Mouse (Mus musculus) 3134 (cell line): ENCODE results near the gene Ugt1a2.

Experiments
- DNase-seq: peaks from one replicate; pipeline ENCODE4 v3.0.0-alpha.2; 2011; ENCODE audit warnings: low spot score; ENCODE audit not compliant: insufficient read length; ENCODE audit errors: extremely low read depth

Gene Ugt1a2

DNA sequence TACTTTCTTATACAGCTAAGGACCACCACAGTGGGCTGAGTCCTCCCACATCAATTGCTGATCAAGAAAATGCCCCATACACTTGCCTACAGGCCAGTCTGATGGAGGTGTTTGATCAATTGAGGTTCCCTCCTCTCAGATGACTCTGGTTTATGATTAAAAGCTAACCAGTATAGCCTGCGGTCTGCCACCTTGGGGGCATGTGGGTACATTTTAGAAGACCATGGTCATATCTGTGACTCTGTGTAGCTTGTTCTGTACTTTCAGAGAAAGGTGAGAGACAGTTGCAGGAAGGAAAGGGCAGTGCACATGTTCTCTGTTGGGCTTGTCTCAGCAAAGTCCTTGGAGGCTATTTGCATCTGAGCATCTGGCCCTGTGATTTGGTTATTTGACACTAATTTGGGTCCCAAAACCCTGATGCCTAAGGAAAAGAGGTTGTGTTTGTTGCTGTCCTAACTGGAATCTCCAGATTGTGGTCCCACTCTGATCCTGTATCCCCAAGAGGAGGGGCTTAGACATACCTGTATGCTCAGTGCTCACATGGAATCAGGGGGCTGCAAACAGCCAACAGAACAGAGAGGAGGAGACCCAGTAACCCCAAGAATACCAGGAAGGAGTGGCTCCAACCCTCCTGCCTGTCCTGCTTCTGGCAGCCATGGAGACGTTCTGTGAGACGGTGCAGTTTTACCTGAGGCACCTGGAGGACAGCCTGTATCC lies 32.4 kb downstream of the Ugt1a2 start:
- no peak for DNase-seq

DNA sequence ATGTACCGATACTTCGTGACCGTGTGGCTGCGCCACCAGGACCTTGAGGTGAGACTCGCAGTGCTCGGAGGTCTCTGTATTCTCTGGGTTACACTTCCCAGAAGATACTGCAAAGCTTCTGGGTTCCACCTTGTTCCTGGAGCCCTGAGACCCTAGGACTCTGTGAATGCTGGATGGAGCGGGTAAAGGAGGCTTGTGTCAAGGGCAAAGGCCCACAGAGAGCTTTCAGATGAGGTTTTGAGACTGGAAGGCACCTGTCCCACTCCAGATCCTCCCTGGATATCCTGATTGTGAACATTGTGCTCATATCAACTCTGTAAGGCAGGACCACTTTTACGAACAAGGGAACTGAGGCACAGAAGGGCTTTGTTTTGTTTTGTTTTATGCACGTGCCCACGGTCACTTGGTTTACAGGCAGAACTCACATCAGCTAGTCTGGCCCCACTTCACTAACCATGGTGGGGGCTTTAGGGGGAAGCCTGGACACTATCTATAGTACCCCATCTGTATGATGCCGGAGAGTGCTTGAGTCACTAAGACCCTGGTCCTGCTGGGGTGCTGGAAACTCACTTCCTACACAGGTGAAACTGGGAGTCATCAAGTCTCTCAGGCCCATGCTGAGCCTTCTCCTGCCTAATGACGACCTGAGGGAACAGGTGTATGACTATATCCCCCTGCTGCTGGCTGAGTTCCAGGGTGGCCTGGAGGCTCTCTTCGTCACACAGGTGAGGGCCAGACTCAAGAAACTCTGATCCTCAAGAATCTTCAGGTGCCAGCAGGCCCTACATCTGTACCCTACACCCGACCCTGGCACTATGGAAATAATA lies 33.2 kb downstream of the Ugt1a2 start:
- DNase-seq: no peak

DNA sequence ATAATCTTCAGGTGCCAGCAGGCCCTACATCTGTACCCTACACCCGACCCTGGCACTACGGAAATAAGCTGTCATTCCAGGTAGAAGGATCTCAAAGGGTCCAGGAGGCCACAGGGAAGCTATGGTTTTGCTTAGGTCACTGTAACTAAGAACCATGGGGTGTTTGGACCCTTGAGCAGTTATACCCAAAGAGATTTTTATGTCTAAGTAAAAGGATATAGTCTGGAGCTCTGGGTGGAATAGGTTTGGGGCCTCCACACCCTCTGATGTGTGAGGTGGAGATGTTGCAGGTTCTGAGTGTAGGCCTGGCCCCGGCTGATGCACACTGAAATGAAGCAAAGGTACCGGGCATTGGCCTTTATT lies 33.8 kb downstream of the Ugt1a2 start:
- DNase-seq: no peak

DNA sequence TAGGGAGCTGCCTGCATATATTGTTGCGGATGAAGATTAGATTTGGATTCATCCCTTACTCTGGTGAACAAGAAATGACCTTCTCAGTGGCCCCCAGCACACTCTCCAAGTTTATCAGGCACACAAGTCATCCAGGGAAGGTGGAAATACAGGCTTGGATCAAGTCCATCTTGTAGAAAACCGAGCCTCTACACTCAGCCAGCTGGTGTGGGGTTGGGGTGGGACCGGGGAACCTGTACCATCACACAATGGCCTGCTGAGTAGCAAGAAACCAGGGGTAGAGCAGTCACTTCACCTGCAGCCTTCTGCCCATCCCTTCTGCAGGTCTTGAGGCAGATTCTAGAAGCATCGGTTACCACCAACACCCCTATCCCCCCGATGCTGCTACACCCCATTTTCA lies 34.2 kb downstream of the Ugt1a2 start:
- no peak for DNase-seq

DNA sequence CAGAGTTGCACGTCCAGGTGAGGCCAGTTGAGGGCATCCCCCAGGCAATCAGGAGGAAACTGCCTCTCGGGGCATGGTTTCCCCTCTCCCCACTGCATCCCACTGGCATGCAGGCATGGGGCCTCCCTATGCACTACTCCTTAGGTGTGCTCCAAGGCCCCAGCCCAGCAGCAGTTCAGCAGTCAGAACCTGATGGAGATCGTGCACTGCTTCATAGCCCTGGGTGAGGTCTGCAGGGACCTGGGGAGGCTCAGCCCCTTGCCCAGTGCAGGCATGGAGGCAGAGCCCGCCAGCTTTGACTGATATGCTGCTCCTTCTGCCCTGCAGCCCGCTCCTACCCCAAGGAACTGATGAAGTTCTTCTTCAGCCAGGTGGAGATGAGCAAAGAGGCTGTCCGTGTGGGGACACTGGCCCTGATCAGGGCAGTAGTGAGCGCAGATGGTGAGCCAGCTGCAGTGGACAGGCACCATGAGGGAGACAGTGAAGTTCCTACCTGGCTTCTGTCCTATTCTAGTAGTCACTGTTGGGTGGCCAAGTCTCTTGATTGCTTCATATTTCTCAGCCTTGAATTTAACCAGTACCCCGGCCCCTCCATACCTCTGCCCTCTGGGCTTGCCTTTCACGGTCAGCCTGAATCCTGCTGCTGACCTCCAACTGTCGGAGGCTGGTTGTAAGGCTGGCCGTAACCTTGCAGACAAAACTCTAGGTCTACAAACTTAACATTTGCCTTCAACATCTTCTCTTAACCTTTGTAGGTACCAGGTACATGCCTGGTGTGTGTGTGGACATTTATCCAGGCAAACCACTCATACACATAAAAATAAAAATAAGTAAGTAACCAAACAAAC lies 34.9 kb downstream of the Ugt1a2 start:
- DNase-seq: no peak

DNA sequence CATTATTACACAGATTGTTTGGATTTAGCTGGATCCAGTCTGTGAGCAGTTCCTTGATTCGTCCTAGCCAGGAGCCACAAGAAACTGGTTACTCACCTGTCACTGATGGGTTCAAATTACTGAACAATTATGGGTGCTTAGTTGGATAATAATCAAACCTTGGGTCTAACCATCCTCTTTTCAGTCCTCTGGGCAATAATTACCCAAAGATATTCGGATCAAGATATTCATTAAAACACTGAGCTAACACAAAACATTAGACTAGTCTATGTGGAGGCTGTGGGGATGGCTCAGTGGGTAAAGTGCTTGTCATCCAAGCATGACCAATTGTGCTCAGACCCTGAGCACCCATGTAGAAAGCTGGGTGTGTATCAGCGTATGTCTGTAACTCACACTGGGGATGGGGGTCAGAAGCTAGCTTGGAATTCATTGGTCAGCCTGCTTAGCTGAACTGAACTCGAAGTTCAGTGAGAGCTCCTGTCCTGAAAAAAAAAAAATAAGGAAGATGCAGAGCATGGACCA lies 35.6 kb downstream of the Ugt1a2 start:
- no peak for DNase-seq

DNA sequence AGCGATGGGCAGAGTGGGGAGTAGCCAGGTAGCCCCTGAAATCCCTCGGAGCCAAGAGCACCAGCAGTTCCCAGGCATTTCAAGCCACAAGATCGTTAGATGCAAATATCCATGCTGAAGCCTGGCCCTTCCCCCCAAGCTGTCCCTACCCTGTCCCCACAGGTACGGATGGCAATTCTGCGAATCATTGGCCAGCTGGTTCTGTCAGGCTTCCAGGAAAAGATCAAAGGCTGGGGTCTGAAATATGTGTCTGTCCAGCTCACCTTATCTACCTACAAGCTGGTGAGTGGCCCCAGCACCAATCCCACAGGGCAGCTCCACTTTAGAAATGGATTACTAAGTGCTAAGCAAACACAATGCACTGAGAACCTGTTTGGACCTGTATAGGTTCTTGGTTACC lies 36.9 kb downstream of the Ugt1a2 start:
- no peak for DNase-seq

DNA sequence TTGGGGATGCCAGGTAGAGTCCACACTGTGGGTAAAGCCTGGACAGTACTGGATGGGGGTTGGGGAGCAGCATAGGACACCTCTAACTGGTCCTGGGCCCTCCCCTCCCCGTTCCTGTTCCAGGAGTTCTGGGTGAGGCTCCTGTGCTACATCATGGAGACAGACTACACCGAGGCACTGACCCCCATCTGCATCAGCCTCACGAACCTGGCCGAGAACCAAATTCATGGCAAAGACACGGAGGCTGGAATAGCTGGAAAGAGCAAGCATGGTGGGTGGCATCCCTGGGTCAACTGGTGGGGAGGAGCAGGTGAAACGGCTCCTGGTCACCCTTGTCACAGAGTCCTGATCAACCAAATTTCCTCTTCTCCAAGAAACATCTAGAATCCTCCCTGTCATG lies 38.4 kb downstream of the Ugt1a2 start:
- DNase-seq: no peak

DNA sequence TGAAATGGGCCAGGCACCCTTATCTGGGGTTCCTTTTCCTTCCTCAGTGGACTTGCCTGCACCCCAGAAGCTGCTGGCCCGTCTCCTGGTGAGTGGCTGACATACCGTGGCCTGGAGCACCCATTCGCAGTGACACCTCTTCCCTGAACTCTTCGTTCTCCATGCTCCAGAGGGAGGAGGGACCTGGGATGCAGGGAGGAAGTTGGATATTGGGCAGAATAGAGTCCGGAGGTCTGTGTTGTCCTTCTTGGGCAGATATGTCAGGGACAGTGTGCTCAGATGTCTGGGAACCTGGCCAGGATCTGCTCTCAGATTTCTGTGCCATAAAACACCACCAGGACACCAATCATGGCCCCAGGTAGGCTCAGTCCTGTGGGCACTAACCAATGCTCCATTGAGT lies 39.7 kb downstream of the Ugt1a2 start:
- DNase-seq: no peak

DNA sequence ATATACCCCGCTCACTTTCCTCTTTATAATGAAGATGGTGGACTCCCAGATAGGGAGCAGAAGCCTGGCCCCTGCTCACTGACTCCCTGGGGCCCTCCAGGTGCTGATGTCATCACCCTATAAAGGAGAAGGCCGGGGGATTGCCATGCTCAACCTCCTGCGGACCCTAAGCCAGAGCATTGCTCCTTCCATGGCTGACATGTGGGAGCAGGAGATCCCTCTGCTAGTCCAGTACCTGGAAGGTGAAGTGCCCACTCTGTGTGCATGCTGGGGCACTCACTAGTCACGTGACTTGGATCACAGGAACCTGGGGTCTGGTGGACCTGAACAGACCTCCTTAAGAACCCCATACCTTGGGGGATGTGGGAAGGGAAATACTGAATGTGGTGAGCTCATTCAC lies 40.2 kb downstream of the Ugt1a2 start:
- no peak for DNase-seq

DNA sequence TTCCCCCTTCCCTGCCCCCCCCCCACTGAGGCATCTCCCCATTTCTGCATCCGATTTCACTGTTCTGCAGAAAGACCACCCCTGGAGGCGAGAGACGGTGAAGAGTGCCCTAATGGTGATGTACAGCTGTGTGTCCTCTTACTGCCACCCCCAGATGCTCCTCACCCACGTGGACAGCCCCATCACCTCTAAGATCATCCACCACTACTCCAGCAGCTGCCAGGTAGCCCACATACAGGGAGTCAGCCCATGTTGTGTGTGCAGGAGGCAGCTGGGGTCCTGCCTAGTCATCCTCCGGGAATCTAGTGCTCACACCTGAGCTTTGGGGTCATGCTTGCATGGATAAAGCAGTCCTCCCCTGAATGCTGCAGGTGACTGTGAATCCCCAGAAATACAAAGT lies 43.5 kb downstream of the Ugt1a2 start:
- DNase-seq: no peak

DNA sequence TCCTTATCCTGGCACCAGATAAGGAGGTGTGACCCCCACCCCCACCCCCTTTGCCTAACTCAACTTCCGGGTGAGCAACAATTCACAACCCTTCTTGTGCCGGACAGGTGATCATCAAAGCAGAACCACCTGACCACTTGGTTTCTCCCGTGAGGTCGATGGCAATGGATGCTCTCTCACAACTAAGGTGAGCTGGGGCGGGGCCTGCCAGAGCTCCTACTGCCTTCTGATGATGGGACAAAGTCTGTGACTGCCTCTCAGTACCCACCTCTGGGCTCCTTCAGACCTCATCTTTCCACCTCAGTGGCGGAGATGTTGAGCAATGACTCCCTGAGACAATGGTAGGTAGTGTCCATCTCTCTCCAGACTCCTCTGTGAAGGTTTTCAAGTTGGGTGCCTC lies 45.5 kb downstream of the Ugt1a2 start:
- no peak for DNase-seq

DNA sequence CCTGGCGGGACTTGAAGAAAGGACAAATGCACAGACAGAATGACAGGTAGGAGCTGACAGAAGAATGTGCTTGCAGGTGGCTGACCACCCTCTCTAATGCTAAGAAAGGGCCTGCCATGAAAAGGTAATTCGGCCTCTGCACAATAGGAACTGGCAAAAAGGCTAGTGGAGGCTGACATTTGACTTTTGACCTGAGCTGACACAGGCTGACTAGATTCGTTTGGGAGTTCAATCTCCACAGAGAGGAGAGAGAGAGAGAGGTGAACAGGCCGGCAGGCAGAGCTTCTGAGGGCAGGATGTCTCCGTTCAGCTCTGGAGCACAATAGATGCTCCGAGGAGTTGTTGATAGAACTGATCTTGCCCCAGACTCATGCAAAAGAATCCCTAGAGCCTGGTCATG lies 46.0 kb downstream of the Ugt1a2 start:
- DNase-seq: no peak

DNA sequence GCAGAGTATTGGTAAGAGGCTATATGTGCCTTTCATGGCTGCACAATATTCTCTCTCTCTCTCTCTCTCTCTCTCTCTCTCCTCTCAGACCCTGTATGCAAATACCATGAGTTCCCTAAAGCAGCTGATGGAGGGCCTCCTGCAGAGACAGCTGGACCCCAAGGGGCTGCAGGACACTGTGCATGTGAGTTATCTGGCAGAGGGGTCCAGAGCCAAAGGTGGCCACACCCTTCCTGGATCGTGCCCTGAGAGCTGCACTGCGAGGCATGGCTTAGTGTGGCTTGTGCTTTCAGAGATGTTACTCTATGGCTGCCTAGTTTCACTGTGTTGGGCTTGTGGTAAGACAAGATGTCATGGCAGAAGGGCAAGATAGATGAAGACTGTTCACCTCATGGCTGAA lies 47.3 kb downstream of the Ugt1a2 start:
- no peak for DNase-seq

DNA sequence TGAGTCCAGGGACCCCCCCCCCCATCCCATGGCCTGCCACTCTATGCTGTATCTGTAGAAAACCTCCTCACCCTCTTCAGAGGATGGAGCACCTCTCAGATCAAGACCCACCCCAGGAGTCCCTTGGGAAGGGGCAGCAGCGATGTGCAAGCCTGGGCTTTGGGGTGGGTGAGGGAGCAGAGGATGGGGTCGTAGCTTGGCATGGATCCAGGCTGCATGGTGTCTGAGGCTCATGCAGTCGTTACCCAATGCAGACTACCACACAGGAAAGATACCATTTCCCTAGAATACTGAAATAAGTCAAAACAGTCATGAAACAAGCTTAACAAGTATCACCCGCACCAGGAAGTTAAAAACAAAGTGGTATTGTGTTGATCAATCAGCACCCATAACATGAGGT lies 48.3 kb downstream of the Ugt1a2 start:
- no peak for DNase-seq

DNA sequence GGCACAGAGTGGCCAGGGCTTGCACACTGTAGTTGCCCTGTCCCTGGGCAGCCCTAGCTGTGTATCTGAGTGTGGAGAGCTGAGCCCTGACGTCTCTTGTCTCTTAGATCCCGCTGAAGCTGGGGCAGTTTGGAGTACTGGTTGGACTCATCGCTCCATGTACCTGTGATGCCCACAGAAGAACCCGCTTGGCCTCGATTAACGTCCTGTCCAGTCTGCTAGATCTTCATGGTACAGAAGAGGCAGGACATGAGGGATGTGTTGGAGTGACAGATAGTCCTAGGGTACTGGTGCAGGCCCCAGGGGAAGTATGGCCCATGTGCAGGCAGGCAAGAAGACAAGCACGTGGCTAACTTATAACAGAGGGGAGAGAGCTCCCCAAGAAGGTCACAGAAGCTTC lies 49.2 kb downstream of the Ugt1a2 start:
- DNase-seq: no peak

DNA sequence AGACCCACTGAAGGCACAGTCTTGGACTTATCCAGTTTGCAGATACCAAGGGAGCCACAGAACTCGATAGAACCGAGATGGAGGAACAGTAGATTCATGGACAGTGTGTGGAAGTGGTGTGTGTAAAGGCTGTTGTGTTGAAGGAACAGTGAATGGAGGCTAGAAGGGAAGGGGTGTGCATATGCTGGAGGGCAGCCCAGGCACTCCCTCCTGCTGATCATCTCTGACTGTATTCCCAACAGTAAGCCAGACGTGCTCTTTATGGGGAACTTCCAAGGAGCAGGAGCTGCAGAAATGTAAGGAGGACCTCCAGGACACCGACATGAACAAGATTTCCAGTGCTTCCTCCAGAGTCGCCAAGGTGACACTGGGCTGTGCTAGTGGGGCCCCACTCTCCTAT lies 49.6 kb downstream of the Ugt1a2 start:
- DNase-seq: no peak

DNA sequence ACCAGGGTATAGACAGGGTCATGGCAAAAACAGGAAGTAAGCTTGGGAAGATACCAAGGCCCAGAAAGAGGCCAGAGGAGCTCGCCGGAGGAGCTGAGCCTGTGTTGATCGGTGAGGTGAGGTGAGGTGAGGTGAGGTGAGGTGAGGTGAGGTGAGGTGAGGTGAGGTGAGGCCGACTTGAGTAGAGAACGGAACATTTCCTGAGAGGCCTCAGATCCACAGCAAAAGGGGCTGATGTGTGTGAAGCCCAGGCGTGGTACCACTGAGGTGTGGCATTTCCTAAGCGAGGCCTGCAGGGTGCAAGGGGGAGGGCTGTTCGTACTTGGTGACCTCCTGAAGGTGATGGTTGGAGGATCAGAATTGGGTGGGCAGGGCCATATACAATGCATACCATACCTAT lies 52.7 kb downstream of the Ugt1a2 start:
- no peak for DNase-seq

DNA sequence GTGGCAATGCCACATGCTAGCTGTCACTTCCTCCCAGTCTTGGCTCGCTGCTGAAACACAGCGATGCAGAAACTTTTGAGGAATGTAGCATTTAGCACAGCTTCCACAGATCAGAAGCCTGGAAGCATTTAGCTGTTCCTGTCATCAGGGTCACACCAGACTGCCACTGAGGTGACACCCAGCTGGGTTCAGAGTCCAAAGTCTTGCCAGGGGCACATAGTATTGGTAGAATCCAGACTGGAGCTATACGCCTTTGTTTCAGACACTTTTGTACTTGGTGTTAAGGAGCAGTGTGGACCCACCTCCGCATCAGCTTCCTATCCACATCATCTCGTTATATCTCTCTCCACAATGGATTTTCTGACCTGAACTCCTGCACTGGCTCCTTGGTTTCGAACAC lies 53.1 kb downstream of the Ugt1a2 start:
- no peak for DNase-seq

DNA sequence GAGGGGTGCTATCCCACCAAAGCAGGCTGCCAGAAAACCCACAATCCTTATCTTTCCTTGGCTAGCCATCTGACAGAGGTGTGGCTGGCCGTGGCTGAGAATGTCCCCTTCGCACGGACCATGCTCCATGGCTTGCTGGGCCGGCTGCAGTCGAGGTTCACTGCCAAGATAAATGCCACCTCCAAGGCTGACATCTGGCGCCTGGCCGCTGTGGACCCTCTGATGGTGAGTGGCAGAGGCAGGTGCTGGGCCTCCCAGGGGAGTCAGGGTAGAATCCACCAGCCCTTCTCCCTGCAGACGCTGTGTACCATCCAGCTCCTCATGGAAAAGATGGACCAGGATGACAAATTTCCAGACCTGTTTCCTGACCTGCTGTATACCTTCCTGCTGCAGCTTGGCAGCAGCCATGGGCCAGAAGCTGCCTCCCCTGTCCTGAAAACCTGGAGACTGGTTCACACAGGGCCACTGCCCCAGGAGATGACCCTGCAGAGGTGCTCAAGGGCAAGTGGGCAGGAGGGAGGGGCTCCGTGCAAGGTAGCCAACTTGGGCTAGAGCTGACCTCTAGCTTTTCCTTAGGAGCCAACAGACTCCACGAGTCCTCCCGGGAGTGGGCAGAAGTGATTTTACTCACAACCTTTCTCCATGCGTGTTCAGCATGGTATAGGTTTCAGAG lies 54.5 kb downstream of the Ugt1a2 start:
- no peak for DNase-seq

DNA sequence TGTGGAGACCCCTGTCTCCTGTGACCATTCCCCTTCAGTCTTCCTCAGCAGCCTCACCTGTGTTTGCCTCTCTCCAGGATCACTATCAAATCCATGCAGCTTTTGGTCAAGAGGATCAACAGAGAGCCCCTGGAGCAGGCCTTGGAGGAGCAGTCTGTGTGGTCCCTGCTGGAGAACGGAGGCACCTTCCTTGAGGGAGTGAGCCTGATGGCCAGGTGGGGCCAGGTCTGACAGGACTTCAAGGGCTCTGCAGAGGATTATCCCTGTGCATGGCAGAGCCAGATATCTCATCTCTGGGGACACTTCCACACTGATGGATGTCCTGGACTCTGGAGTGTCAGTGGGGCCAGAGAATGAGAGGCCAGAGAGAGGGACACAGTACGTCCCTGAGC lies 55.1 kb downstream of the Ugt1a2 start:
- no peak for DNase-seq
